Mouse (Mus musculus): ENCODE data around the gene Ocm.
A peak's percentile ranks its signal among the peaks of the same experiment; 100 is the strongest.
"Not testable (repeated sequence)": the region's sequence is repeated elsewhere in the genome, so short reads cannot be mapped to it uniquely, and the experiment has no call there.

The Ocm gene

DNA sequence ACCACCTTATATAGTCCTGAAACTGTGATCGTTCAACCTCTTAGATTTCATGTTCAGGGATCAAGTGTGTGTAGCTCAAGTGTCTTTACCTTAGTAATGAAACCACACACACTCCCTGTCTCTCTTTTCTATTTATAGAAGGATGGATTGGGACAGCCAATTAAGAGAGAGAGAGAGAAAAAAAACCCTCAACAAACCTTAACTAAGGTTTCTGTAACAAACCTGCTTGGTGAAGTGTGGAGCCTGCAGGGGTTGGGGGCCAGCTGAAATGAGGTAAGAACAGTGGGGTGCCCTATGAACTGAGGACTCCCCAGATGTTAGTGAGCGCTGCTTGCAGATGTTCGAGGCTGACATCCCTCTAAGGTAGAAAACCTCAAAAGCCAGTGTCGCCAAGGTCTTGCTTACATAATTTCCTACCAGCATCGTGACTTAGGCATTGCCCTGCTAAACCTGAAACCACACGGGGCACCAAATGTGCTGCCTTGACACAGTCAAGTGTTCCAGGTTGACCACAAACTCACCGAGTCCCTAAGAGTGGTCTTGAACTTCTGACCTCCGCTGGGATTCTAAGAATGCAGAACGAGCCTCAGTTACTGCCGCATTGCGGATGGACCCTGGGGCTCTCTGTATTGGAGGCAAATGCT is at the start of gene Ocm:
Ocm (minus strand) TSS at position 51 of the 644 bp plus-strand sequence.
- no peak for DNase-seq

DNA sequence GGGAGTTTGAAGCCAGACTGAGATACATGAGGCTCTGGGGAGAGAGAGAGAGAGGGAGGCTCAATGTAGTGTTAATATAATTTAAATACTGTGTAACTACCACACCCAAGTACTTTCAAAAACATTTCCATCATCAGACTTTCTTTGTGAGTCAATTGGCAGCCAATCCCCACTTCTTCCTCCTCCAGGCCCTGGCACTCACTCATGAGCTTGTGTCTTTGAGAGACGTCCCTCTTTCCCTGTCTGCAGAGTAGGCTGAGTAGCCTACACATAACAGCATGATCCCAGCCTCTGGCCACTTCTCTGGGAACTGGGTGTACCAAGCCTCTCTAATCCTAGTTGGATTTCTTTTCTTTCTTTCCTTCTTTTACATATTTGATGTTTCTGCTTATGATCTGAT is 44.8 kb upstream of the Ocm start:
- no peak for DNase-seq

DNA sequence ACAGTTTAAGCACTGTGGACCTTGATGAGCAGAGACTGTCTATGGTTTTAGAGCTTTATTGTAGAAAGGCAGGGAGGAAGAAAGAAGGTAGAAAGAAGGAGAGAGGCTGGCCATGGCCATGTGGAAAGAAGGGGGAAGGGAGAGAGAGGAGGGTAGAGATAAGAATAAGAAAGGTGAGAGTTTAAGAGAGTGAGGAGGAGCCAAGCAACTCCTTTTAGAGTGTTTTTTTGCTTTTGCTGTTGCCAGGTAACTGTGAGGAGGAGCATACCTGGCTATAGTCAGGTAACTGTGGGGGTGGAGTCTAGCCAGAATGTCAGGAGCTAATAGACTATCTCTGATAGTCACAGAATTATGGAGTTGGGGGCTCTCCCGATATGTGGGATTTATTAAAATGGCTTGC is 43.6 kb upstream of the Ocm start:
- DNase-seq, result no peak

DNA sequence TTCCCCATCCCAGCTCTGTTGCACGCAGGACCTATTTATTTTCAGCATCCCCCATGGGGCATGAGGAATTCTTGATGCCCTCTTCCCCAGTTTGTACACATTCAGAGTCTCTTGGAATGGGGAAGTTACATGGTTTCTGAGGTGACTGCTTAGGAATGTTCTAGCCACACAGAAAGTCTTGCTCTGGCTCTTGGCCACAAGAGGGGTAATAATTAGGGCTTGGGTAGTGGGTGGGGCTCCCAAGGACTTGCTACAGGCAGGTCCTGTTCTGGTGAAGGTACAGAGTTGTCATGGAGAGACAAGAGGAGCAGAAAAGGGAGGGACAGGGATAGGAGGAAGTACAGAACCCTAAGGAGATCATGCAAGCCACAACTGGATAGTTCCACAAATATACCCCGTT is 39.6 kb upstream of the Ocm start:
- no peak for DNase-seq

DNA sequence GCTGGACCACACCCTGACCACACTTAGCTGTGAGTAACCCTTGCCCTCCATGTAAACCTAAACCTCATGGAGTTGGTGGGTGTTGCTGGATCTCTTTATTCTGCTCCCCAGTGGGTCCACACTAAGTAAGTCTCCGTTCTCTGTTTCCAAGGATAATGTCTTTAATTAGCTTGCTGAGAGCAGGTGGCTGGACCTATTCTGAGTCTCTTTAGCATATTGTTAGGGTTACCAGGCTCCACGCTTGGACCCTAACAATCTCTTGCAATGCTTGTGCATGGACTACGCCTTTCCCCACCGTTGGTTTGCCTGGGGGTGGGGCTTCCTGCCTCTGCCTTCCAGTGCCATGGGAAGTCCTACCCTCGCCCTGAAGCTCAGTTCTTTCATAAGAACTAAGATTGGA is 37.6 kb upstream of the Ocm start:
- no peak for DNase-seq

DNA sequence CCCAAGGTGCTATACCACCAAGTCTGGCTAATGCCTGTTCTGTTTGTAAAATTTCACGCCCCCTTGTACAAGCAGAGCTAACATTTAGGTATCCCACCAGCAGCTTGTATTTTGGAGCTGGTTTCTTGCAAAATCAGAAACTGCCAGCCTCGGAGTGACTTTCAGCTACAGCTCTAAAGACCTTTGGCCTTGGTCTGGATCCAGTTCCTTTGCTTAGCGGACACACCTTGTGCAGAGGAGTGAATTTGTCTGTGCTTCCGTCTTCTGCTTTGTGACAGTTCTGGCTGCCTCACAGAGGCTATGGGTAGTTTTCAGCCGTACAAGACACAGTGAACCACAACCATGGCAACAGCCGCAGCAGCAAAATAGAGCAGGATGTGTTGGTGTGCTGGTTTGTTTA is 27.9 kb upstream of the Ocm start:
- no peak for DNase-seq

DNA sequence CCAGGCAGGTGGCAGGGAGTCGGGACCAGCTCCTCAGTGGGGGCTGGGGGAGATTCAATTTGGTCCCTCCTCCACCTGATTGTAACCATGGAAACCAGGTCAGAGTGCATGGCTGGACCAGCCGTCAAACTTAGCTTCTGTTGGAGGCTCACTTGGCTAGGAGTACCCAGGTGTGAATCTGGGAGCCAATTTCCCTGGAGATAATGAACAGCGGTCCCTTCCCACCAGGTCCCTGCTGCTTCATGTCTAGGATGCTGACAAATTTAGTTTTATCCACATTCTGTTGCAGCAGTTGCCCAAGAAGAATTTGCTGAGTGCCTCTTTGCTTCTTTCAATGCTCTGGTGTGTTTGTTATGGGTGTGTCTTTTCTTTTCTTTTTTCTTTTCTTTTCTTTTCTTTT is 27.0 kb upstream of the Ocm start:
- DNase-seq, result no peak

DNA sequence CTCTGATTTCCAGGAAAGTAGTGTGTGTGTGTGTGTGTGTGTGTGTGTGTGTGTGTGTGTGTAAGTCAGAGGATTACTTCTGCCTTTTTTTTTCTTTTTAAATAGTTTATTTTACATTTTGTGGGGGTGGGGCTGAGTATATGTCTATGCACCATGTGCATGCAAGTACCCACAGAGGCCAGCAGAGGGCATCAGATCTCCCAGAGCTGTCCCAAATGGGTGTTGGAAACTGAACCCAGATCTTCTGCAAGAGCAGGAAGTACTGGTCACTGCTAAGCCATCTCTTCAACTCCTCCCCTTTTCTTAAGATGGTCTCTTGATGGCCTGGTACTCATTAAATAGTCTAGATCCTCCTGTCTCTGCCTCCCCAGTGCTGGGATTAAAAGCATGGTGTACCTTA is 24.8 kb upstream of the Ocm start:
- DNase-seq, result peak in 1 of 2 experiments; percentile 11

DNA sequence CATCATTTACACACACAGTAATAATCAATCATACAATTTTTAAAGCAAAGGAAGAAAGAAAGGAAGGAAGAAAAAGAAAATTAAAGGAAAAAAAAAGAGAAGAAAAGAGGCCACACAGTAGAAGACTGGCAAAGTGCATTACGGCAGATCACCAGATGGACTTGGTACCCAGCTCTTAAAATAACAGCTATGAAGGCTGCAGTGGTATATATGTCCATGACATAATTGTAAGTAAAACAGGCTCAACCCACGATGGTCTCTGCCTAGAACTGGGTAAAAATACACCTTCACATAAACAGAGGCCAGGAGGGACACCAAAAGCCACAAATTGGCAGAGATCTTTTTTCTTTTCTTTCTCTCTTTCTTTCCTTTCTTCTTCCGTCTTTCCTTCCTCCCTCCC is 23.4 kb upstream of the Ocm start:
- DNase-seq, result no peak

DNA sequence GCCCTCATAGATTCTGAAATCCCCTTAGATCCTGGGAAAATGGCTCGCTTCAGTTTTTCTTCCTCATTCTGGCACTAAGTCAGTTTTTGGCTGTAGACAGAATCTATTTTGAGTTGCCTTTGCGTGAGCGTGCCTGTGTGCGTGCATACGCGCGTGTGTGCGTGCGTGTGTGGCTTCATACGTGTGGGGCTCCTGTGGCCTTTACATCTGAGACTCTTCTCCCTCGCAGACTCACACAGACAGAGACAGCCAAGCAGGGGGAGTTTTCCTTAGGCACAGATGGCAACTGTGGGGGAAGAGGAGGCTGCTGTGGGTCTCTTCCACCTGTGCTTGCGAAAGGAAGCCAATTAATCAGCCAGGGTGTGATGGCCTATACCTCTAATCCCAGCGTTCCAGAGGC is 20.9 kb upstream of the Ocm start:
- peak; percentile 55 to 63 for DNase-seq

DNA sequence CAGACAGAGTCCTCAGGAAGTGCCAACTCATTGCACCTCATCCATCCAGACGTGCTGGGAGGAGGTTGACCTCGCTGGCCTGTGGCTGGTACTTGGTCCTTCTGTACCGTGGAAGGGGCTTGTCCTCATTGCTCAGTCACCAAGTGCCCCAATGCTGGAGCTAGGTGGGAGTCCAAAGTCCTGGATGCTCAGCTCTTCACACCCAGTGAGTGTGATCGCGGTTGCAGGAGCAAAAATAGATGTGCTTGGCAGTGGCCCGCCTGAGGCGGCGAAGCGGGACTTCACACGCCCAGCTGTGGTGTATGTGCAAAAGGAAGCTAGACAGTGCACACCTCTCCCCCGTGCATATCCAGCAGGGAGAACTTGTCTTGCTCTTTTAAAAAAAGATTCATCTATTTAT is 16.7 kb upstream of the Ocm start:
- DNase-seq, result no peak

DNA sequence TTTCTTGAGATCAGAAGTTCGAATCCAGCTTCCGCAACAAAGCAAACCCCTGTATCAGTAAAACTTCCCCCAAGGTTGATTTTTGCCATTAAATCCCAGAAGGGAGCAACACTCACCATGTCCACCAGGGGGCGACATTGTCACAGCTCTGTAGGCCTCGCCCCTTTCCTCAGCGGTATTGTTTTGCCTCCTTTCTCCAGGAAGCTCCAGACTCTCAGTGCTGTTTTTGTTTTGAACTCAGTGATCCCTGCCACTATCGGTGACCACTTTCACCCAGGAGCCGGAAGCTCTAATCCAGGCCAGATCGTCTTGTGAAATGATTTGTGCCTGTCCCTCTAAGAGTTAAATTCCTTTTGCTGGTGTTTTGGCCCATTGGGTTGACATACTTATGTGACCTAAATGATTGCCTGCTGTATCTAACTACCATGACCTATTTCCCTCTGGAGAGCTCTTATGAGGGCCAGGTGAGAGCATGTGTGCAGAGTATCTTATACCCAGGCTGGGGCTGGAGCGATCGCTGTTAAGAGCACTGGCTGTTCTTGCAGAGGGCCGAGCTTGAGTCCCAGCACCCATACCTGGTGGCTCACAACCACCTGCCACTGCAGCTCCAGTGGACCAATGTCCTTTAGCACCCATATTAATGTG is 14.4 kb upstream of the Ocm start:
- peak; percentile 85 to 89 for DNase-seq

DNA sequence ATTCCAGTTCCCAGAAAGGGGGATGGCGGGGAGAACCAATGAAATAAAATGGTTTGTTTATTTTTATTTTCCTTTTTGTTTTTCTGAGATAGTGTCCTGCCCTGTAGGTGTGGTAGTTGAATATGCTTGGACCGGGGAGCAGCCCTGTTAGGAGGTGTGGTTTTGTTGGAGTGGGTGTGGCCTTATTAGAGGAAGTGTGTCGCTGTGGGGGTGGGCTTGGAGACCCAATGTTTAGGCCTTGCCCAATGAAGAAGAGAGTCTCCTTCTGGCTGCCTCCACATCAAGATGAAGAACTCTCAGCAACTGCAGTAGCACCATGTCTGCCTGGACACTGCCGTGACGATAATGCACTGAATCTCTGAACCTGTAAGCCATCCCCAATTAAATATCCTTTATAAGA is 13.4 kb upstream of the Ocm start:
- DNase-seq, result no peak

DNA sequence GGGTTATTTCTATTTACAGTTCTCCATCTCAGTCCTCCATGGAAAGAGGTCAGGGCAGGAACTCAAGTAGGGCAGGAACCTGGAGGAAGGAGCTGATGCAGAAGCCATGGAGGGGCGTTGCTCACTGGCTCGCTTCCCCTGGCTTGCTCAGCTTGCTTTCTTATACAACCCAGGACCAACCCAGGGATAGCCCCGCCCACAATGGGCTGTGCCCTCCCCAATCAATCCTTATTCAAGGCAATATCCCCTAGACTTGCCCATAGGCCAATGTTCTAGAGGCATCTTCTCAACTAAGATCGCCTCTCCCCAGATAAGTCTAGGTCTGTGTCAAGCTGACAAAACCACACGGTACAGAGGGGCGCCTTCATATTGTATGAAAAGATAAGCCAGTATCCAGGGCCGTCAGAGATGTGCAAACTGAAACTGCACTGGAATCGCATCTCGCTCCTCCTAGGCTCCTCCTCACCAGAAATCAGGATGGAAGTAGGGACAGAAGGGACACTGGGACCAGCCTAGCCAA is 12.7 kb upstream of the Ocm start:
- no peak for DNase-seq

DNA sequence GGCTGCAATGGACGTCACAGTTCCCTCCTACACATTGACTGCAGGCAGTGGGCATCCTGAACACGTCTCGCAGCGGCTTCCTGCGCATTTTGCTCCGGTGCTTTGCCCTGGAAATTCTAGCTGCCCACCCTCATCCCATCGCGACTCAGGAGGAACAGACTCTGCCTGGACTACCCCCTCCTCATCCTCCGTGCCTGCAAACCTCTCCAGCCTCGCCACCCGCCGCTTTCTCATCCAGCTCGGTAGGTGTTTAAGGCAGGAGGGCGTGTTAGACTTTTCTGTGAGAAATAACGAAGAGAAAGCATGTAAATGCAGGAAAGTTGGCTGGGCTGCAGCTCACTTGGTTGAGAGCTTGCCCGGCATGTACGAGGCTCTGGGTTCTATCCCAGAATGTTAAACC is 10.5 kb upstream of the Ocm start:
- no peak for DNase-seq

DNA sequence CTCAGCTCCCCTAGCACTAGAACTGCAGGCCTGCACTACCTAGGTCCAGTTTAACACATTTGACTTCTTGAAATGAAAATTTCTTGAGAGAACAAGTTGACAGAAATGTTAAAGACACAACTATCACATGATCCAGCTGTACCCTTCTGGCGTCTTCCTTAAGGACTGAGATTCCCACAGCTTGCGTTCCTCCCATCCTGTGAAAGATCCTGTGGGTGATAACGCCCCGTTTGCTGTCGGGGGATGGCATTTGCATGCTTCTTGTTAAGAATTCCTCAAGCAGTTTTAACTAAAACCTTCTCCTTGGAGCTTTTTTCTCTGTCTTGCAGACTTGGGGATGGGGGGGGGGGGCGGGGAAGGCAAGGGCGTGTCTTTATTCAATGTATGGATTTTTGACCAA is 8.1 kb upstream of the Ocm start:
- no peak for DNase-seq

DNA sequence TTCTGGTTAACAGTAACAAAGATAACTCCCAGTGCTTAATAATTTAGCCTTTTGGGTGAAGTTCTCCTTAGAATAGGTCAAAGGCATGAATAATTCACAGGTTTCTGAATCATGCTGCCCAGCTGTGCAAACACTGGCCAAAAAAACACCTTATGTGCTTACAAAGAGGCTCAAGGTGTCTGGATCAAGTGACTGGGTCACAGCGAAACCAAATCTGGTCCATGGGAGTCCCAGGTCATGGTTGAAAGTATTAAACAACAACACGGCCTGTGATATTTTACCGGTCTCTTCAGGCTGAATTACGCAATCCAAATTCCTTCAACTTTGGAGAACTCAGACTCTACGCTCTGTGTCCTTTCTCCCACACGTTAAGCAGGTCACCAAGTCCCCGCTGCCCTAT is 6.0 kb upstream of the Ocm start:
- DNase-seq, result no peak

DNA sequence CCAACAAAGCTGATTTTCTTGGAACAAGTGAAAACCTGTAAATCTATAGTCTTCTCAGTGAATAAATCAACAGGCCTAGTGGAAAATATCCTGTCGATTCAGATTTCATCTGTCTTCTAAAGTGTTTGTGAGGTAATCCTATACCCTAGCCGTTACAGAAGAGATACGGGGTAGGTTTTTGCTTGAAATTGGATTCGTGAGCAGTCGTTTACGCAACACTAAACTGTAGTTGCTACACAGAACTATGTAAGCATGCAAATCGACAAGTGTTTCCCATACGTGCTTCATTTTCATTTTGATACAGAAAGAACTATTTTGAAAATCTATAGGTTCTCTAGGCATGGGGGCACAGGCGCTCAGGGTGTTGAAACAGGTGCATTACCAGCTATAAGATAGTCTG is 10.6 kb downstream of the Ocm start:
- DNase-seq, result no peak

DNA sequence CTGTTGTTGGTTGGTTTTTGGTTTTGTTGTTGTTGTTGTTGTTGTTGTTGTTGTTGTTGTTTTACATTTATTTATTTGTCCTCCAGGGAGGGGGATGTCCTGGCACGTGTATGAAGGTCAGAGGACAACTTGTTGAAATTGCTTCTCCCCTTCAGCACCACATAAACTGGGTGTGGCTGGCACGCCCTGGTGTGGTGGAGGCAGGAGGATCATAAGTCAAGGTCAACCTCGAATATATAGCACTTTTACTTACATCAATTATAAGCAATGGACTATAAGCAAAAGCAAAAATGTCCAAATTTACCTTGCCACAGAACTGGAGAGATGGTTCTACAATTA is 11.2 kb downstream of the Ocm start:
- no peak for DNase-seq

DNA sequence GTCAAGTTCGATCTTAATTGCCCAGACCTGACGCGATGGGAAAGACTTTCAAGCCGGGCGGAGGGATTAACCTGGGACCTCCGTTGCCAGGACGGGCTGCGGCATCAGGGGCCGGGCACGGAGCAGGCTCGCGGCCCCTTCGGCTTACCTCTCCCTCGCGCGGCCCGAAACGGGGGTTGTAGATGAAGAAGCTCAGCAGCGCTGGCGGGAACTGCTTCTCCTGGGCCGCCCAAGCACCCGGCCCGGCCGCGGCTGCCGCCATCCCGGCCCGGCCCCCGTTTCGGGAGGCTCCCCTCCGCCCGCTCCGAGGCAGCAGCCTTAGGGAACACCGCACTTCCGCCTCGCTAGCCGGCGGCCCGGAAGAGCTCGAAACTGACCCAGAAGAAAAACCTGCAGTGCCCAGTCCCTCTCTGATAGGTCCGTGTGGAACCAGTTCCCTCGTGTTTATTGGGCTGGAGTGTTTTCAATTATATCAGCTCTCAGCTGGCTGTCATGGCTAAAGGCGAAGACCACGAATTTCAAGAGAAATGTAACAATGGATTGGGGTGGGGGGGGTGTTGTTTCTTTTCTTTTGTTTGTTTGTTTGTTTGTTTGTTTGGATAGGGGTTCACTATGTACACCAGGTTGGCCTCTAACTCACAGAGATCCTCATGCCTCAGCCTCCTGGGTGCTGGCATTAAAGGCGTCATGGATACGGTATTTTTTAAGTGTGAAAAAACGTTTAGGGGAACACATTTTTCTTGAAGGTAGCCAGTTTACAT is 11.7 kb downstream of the Ocm start, which contains the start of gene Ccz1:
Ccz1 (minus strand) TSS at position 327 of the 761 bp plus-strand sequence.
- peak; percentile 81 to 84 for DNase-seq

DNA sequence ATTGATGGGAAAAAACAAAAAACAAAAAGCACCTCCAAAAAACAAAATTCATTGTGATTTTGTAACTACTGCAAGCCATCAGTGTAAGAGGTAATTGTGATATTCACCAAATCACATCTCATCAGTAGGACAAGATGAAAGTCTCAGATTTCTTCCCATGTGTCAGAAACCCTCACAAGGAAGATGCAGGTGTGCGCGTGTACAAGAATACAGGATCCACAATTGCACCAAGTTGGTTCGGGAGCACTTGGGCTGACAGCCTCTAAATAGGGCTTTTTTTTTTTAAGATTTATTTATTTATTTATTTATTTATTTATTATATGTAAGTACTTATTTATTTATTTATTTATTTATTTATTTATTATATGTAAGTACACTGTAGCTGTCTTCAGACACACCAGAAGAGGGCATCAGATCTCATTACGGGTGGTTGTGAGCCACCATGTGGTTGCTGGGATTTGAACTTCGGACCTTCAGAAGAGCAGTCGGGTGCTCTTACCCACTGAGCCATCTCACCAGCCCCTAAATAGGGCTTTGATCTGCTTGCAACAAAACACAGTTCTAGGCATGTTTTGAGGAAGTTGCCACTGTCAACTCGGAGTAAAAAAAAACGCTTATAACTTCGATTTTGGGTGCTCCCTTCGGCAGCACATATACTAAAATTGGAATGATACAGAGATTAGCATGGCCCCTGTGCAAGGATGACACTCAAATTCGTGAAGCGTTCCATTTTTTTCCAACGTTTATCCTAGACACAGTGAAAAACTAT is 12.9 kb downstream of the Ocm start:
- not testable (repeated sequence) for DNase-seq

DNA sequence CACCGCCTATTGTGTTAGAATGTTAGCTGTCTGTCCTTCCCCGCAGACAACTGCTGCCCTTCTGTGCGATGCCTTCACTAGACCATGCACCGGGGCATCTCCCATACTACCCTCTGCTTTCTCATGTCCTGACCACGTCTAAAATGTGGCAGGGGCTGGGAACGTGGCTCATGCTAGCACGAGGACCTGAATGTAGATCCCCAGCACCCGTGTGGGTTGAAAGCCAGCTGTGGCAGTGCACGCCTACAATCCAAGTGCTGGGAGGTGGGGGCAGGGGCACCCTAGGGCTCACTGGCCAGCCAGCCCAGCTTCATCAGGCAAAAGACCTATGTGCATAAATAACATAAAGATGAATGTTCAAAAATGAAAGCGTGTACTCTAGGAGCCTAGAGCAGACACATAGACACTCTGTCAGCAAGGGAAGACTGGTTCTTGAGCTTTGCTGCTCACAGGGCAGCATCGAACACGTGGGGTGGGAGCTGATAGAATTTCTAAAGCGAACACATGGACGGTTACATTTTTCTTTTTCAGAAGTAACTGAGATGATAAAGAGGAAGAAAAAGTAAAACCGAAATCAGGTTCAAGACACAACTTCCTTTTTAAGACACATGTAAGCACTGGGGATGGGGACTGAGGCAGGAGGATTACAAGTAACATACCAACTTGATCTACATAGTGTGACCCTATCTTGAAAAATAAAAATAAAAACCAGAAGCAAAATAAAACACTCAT is 23.8 kb downstream of the Ocm start:
- DNase-seq, result no peak

DNA sequence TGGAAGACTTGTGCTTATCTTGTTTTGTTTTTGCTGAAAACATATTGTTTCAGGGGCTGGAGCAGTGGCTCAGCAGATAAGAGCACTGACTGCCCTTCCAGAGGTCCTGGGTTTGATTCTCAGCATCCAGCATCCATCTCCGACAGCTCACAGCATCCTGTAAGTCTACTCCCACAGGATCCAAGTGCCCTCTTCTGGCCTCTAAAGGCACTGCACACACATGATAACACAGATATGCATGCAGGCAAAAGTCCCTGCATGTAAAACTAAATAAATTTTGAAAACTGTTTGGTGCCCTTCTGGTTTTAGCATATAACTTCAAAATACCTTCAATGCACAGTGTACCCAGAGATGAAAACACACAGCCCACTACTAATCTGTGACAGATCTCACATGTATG is 27.1 kb downstream of the Ocm start:
- DNase-seq, result peak in 1 of 2 experiments; percentile 30
